Mouse (Mus musculus) kidney, adult 8-10 months (tissue): ENCODE measurements at regions not wholly inside any gene's neighbourhood (a gene's known extent, or its start where the extent isn't known, plus 50 kb on each side); places are given as distances from the start of the nearest gene placed in this dataset.

Source experiments
- DNase-seq, 2 experiments: peaks; one replicate each; pipeline ENCODE4 v3.0.0; 2022

DNA sequence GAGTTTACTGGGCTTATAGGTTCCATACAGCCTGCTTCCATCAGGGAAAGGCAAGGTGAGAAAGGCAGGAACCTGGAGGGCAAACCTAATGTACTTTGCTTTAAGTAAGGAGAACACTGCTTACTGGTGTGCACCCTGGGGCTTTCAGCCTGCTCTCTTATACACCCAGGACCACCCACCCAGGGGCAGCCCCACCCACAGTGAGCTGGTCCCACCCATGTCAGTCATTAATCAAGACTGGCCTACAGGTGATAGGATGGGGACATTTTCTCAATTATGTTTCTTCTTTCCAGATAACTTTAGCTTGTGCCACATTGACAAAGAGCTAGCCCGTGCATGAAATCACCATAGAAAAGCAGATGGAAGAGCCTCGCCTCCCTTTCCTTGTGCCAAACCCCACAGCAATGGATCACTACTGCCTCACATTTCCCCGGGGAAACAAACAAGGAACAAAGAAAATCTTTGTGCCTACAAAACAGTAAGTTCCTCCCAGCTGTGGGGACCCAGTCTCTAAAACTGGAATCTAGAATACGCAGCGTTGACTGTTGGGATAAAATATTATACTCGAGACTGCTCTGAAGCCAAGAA is 221.5 kb downstream of the Pdcd6ip start:
- no peak for DNase-seq

DNA sequence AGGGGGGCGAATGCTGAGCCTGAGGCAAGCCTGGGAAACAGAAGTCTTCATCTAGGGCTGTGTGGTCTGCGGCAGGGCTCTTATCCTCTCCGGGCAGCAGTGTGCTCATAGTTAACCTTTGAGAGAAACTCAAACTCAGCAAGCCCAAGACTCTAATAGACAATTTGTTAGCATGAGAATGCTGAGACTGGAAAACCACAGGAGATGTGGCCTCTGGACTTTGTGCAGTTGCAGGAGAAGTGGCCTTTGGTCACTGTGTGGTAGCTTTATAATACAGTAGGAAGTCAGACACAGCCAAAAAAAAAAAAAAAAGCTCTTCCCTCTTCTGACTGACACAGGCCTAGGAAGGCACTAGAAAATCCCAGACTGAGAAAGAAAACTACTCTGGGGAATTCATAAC is 228.2 kb downstream of the Pdcd6ip start:
- DNase-seq, result peak; percentile 71 to 86

GRCm38 (mm10) chr9:113478761-113479265 is 229.2 kb downstream of the Pdcd6ip start:
- no peak for DNase-seq

GRCm38 (mm10) chr9:113471781-113472180 is 236.3 kb downstream of the Pdcd6ip start:
- no peak for DNase-seq

GRCm38 (mm10) chr9:113462888-113463287 is 245.2 kb downstream of the Pdcd6ip start:
- DNase-seq, result no peak

DNA sequence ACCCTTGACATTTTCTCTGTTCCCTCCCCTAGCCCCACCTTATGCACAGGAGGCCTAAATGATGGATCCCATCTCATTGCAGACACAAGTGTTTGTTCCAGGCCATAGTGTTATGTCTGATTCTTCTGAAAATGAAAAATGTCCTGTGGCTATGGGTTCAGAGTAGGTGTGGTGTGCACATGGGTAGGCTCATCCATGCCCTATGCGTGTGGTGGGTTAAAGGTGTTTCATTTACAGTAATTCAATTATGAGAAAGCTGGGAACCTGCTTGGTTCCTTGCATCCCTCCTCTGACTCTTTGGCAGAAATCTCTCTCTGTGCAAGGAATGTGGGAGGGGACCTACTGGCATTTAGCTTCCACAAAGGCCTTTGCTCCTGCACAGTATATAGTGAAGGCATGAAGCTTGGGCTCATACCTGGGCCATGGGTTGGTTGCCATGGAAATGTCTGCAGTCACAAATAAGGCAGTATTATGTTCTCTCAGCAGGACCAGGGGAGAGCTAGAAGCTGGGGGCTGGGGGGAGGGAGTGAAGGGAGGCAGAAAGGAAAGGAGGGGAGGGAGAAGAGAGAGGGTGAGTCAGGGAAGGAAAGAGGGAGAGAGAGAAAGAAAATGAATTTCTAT is 245.7 kb downstream of the Pdcd6ip start:
- DNase-seq, result no peak

- DNase-seq, result no peak
These were observed 248.2 kb downstream of the Pdcd6ip start for GRCm38 (mm10) chr9:113459885-113460284.

DNA sequence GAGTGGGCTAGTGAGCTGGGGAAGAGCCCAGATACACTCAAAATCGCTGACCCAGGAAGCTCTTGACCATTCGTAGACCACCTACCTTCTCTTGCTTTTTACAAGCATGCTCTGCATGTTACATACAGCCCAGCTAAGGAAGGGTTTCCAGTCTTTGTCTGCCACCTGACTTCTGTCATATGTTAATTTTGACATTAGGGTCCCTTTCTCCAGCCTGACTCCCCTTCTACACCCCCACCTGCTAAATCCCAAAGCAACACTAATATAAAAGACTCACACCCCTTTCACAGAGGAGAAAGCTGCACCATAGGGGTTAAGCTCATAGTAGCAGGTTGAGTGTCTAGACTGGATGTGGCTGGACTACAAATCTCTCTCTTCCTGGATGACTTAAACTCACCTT is 248.8 kb downstream of the Pdcd6ip start:
- DNase-seq, result no peak

- DNase-seq, result no peak
These were observed 249.3 kb downstream of the Pdcd6ip start for GRCm38 (mm10) chr9:113458741-113459154.

DNA sequence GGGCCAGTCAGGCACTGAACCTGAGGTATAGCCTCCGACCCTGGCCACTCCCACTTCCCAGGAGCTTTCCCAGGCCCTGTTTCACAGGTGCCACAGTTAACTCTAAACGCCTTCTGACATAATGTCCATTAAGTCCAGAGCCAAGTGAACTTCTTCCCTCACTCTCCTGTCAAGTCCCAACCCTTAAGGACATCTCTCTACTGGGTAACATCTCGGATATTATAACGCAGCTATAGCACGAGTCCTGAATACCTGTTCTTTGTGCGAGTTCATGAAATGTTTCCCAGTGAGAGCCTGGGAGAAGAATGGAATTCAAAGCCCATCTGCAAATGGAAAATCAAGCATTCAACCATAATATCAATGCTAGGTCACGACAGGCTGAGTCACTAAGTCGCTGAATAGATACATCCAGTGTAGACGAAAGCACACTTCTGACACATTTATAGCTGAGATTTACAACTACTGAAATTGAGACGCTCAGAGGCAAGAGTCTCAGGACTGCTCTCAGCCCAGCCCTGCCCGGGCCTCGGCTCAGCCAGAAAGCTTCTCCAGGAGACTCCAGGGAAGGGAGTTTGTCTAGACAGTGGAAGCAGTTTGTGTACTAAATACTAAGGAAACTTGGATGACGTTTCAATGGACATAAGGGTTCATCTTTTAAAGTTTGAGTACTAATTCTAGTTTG is 250.7 kb downstream of the Pdcd6ip start:
- no peak for DNase-seq

DNA sequence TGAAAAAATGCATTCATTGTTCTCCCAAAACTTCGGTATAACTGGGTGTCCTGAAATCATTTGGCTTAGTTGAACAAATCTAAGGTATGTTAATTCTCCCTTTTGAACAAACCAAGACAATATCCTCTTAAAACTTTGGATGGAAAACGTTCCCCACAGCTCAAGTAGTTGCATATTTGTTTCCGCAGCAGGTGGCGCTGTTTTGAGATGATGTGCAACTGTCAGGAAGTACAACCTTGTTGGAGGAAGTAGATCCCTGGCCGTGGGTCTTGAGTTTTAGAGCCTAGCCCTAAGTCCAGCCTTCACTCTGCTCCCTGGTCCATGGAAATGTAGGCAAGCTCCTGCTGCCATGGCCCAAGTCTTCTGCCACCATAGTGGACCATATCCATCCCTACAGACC is 252.5 kb downstream of the Pdcd6ip start:
- peak in 1 of 2 experiments; percentile 3 for DNase-seq

- DNase-seq, result no peak
These were observed 254.8 kb downstream of the Pdcd6ip start for GRCm38 (mm10) chr9:113453231-113453630.

DNA sequence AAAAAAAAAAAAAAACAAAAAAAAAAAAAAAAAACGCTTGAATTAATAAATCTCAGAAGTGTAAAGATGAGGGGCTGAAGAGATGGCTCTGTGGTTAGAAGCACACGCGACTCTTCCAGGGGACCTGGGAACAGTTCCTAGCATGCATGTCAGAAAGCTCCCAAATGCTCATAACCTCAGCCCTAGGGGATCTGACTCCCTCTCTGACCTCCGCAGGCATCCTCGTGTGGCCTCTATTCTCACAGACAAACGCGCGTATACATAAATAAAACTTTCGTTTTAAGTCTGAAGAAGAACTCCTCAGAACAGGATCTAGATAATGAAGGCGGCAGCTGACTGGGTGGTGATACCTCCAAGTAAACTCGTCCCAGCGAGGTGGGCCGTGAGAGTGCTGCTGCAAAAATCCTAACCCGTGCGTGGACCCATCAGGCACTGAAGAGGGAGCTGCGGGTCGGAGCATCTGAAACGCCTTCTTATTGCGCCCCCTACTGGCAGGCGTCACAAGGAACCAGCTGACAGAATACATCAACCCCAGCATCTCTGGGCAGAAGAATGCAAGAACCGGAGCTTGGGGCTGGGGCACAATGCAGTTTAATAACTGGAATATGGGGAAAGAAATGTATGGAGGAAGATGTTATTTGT is 266.2 kb downstream of the Pdcd6ip start:
- peak; percentile 26 to 65 for DNase-seq

DNA sequence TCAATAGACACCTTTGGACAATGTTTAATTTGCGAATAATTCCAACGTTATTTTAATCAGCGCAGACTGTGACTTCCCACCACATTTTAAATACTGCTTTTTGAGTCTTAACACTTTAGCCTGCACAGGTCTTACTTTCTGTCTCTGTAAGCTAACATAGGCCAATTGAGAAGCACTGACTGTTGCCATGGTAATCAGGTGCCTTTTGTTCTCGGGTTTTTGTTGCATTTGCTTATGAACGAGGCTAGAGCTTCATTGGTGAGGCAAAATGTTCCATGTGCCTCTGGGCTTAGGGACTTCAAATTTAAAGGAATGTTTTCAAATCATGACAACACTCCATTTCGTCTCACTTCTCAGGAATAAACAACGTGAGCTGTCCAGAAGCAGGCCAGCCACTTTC is 269.7 kb downstream of the Pdcd6ip start:
- no peak for DNase-seq

- DNase-seq, result no peak
These were observed 272.1 kb downstream of the Pdcd6ip start for GRCm38 (mm10) chr9:113435921-113436320.

- DNase-seq, result no peak
These were observed 274.6 kb downstream of the Pdcd6ip start for GRCm38 (mm10) chr9:113433424-113433823.

- DNase-seq, result no peak
These were observed 275.4 kb downstream of the Pdcd6ip start for GRCm38 (mm10) chr9:113432601-113433179.

- no peak for DNase-seq
These were observed 277.6 kb downstream of the Pdcd6ip start for GRCm38 (mm10) chr9:113430411-113430810.

- DNase-seq, result no peak
These were observed 280.8 kb downstream of the Pdcd6ip start for GRCm38 (mm10) chr9:113427281-113427680.

DNA sequence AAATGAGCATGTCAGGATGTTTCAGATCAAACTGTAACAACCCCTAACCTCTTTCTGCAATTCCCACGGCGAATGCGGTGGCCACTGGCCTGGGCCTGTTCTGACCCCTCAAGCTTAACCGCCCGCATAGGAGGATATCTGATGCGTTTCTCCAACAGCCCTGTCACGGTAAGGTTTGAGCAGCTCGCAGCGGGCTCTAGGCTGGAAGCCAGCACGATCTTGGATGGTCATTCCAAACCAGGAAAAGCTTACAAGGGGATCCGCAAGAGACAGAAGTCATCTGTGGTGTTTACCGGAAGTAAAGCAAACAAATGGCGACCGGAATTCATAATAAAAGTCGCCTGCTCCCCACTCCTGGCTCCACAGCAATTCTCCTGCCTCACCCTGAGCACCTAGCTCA is 281.7 kb downstream of the Pdcd6ip start:
- no peak for DNase-seq

GRCm38 (mm10) chr9:113421645-113422044 is 286.4 kb downstream of the Pdcd6ip start:
- no peak for DNase-seq

DNA sequence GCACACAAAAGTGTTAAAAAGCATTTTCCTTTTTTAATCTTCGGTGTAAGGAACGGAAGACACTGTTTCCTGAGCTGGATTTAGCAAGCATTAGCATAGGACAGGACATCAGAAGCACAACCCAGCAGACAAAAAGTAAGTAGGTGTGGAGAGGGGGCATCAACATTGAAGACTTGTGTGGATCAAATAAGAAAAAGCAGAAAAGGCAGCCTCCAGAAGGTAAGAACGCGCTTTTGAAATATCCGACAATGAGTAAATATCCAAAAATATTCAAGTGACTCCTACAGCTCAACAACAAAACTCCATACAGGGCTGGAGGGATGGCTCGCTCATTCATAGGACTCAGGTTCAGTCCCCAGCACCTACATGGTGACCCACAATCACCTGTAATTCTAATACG is 286.9 kb downstream of the Pdcd6ip start:
- no peak for DNase-seq

DNA sequence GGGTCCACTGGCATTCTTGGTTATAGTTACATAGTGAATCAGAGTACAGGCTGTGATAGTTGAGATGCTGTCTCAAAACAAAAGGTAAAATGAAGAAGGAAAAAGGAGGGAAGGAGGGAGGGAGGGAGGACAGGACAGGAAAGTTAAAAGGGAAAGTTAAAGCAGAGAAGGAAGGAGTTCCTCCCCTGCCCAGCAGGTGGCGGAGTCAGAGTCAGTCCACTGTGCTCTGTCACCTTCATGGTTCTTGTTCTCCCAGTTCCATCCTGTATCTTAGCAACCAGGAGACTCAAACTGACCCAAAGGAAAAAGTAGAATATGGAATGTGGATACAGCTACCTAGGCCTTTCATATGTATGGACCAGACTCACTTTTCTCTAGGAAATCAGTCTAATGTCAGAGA is 288.3 kb downstream of the Pdcd6ip start:
- DNase-seq, result peak in 1 of 2 experiments; percentile 23
